Mouse (Mus musculus) layer of hippocampus, adult 9-10 months (tissue): ENCODE results near the gene Map3k1.

ENCODE experiments used
- DNase-seq: peaks from one replicate; pipeline ENCODE4 v3.0.0; 2022; ENCODE audit warnings: low spot score

Gene Map3k1

DNA sequence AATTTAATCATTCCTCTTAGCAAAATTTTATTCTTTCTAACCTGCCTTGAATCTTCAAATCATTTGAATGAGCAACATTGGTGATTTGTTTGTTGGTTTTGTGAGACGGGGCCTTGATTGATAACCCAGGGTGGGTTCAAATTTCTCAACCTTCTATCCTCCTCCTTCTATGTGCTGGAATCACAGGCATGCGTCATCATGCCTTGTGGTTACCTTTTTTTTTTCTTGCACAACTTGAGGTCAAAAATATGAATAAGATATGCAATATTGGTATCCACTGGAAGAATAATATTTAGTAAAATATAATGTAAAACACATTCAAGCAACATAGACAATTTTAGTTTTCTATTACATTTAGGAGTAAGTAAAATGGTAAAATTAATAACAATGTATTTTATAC is 3.9 kb upstream of the Map3k1 start:
- DNase-seq, result no peak

GRCm38 (mm10) chr13:111810998-111811628 is 2.3 kb upstream of the Map3k1 start:
- DNase-seq, result no peak

GRCm38 (mm10) chr13:111809466-111810228 is 854 bp upstream of the Map3k1 start:
- no peak for DNase-seq

DNA sequence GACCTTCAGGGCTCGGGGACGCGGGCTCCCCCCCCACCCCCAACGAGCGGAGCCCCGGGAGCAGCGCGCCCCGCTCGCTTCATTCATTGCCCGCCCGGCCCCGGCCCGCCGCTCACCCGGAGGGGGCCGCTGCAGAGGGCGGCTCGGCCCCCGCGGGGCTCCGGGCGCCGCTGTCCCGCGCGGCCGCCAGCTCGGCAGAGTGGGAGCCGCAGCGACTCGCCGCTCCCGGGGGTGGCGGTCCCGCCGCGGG is 481 bp downstream of the Map3k1 start:
- no peak for DNase-seq

- no peak for DNase-seq
Measured at GRCm38 (mm10) chr13:111807596-111808386, 1.0 kb downstream of the Map3k1 start.

DNA sequence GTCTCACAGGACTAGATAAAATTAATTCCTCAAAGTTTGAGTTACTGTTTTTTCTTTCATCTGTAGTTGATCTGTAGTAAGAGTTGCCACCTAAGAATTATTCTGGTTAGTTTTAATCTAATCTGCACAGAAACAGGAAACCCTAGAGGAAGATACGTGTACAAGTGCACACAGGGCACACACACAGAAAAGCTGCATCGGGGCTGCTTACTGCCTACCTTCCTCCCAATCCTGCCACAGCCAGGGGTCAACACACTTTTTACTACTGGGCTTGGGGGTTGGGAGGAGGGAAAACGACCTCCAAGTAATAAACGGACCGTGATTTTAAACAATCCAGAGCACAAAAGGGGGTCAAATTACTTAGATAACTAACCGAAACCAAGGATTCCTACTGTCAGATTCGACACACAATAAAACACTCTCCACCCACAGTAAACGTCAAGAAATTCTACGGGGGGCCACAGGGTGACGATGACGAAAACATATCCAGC is 1.6 kb downstream of the Map3k1 start:
- DNase-seq, result no peak

DNA sequence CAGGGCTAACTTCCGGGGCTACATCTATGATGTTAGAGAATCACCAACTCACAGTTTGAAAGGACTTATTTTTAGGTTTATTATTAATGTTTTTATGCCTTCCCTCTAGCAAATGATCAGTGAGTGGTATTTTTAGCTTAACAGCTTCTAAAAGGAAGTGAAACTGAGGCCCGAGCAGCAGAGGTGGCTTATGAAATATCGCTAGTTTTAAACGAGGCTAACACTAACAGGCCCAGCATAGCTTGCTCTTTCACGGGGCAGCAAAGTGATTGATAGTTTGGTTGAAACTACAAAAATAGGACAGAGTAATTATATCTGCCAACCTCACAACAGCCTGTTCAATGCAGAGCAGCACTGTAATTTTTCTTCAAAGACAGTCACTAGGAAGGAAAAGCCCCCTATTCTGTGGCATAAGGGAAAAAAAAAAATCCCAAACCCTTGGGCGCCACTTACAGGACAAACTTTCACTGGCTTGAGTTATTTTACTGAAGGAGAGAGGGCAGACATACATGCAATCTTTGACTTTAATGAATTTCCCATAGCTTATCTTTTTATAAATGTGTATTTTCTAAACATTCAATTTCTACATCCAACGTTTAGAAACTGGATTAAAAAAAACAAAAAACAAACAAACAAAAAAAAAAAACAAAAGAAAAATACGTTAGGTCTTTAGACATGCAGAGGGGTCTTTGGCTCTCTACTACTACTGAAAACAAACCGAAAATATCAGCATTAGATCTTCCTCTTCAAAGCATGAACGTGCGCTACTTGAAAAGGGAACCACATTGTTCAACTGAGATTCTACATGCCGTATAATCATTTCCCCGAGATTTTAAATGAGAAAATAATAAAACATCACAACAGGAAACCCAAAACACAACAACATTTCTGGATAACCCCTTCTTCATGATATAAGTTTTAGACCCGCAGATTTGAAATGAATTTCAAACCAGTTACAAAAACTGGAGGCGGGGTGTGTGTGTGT is 2.8 kb downstream of the Map3k1 start:
- DNase-seq, result no peak

GRCm38 (mm10) chr13:111804951-111805673 is 3.7 kb downstream of the Map3k1 start:
- no peak for DNase-seq

DNA sequence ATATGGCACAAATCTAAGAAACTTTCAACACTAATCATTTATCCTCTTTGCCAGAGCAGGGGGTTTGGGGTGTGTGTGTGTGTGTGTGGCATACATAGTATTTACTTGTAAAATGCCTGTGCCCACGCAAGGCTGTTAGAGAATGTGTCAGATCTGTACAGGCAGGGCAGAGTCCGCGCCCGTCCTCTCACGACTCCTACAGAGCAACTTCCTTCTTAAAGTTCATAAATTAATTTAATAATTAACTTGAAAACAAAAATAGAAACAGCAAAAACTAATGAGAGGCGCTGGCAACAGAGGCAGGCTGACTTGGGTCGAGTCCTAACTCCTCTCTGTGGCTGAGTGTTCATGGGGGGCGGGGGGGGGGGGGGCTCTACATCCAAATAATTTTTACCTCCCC is 4.6 kb downstream of the Map3k1 start:
- DNase-seq, result no peak

DNA sequence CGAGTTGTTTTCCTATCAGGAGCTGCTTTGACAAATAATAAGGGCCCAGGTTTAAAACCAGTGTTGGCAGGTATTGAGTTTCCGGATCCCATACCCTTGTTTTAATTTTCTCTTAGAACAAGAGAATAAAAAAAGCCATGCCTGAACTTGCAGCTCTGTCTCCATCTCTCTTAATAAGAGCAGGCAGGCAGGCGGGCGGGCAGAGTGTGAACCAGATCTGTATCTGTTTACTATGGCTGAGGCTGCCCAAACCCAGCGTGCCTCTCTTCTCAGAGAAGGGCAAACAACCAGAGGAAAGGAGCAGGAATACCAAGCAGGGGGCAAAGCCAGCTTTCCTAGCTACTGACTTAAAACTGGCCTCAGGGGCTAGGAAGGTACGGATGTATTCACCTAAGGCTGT is 5.3 kb downstream of the Map3k1 start:
- no peak for DNase-seq

DNA sequence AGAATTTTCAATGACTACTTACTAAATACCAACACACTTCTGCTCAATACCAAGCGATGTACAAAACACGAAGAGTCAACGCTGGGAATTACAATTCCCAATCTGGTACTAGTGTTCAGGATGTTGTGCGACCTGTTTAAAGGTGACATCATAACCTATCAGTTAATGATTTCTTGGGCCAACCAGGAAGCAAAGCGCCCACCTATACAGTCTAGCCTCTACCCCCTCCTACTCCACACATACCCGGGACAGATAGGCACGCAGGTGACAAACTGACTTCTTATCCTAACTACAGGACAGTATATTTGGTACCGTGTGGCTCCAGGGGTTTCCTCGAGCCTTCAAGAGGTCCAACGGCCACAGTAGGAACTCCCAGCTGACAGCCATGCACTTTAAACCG is 5.9 kb downstream of the Map3k1 start:
- DNase-seq, result no peak

DNA sequence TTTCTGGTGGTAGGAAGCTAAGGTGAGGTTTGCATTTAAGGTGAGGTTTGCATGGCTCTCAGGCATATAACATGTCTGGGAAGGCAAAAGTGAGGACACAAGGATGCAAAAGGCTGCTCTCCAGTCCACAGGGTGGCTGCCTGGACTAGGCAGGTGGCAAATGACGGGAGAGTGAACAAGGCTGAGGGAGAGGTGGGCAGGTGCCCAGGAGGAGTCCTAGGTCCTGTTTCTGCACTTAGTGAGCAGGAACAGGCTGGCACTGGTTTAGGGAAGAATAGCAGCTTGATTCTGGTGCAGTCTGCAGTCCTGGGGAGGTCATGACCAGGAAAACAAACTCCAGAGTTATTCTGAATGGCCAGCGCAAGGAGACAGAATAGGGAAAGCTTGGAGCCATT is 6.5 kb downstream of the Map3k1 start:
- no peak for DNase-seq

DNA sequence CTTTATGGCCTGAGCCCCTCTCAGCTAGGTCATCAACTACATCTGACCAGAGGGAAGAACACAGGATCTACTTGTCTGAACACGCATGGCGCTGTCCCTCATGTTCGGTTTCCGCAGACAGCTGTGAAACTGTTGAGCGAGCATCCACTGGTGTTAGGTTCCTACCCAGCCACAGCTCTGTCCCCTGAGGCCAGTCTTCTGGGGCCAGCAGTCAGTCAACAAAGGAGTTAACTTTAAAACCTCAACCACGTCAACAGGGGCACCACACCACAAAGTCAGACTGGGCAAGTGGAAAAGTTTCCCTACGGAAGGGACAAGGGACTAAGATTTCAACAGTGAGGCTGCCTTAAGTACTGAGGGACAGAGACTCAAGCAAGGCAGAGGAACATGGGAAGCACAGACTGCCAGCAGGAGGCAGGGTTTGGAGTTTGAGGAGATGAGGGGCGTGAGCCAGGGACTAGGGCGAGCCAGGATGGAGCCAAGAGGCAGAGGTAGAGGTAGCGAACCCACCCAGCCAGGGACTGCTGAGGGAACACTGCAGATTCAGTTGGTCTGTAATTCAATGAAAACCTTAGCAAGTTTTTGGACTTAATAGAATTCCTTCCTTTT is 7.0 kb downstream of the Map3k1 start:
- DNase-seq, result no peak

DNA sequence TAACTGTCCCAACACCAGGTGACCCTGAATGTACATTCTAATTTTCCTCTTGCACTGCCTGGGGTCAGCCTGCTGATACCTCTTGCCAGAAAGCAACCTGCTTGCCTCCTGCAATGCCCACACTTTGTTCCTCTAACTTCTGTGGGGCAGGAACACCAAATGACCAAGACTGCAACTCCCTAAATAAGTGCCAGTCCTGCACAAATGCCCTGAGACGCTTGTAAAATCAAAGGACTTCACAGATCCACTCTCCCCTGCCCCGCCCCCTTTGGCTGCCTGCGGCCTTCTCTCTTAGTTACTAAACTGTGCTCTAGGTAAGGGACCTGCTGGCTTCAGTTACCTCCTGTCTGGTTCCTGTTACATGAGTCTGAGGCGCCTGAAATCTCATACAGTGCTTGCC is 7.9 kb downstream of the Map3k1 start:
- DNase-seq, result no peak

DNA sequence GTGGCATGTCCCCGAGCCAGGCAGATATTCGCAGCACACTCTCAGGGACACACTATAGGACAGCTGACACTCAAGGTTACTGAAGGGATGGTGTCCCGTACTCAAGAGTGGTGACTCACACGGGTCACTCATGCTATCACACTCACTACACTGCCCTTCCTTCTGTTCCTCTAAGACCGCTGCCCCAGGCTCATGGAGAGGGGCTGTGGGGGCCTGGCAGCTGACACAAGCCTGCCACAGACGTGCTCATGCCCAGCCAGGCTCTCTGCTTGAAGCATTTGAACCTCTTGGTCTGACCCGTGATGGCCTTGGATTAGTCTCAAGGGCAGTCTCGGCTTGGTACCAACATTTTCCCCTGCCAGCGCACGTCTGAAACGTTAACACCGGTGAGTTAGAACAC is 10.7 kb downstream of the Map3k1 start:
- no peak for DNase-seq

DNA sequence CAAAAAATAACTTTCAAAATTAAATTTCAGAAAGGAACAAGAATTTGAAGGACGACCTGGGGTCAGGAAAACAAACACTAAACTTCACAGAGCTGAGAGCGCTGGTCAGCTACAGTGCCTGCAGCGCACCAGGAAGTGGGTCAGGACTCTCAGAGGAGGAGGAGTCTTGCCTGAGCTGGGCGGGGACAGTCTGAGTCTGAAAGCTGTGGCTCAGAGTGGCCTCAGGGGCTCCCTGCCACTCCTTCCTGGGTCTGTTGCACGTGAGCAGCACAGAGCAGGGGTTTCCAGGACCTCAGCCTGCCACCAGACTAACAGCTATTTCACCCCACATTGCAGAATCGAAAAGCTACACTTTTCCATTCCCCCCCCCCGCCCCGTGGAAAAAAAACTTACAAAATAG is 11.8 kb downstream of the Map3k1 start:
- no peak for DNase-seq

- DNase-seq, result no peak
Measured at GRCm38 (mm10) chr13:111796191-111796920, 12.4 kb downstream of the Map3k1 start.

DNA sequence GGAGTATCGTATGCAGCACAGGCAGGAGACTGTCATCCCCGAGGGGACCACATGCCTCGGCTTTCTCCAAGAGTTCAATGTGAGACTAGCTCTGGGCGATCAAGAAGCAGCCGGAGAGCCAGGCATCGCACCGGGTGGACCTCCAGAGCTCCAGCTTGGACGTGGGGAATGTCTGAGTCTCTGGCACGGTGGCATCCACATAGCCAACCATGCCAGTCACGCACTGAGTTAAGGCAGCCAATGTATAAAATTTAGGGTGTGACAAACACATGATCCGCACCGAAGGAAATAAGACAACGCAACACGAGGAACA is 15.9 kb downstream of the Map3k1 start:
- no peak for DNase-seq

- DNase-seq, result no peak
Measured at GRCm38 (mm10) chr13:111792130-111792974, 16.4 kb downstream of the Map3k1 start.
